Mouse (Mus musculus) gastrocnemius, adult 18-20 months (tissue): ENCODE measurements around the gene Svs2. TPM values are rescaled to one million over a fixed set of nuclear protein-coding genes. Genes with fewer than 3 reads are reported as not detected.
"Not testable (repeated sequence)": the region's sequence is repeated elsewhere in the genome, so short reads cannot be mapped to it uniquely, and the experiment has no call there.

Source experiments
- DNase-seq: peaks from one replicate; pipeline ENCODE4 v3.0.0; 2021; ENCODE audit warnings: low spot score
- long read RNA-seq, 2 experiments: library from polyadenylated mRNA; stranded (forward); transcript quantifications; one replicate each; pipeline ENCODE4 v2.0.0; 2021
- total RNA-seq, 2 experiments: library from RNA; stranded (reverse); gene quantifications; 2 replicates each; pipeline ENCODE4 v1.2.3; 2021

Svs2 gene
- not detected for total RNA-seq
- long read RNA-seq, experiment 1: 0 reads
- long read RNA-seq, experiment 2: 0 reads

GRCm38 (mm10) chr2:164238366-164238765 is at the start of gene Svs2:
Svs2 (minus strand) TSS chr2:164238466.
- no peak for DNase-seq

- DNase-seq: no peak
Observed at GRCm38 (mm10) chr2:164278359-164278758, 40.1 kb upstream of the Svs2 start, which contains the start of gene Svs4. Svs4 (minus strand) TSS chr2:164278459.

GRCm38 (mm10) chr2:164256540-164256939 is 18.3 kb upstream of the Svs2 start, which contains the start of gene Svs3b:
Svs3b (minus strand) TSS chr2:164256640.
- DNase-seq: not testable (repeated sequence)

- DNase-seq: no peak
Observed at GRCm38 (mm10) chr2:164232671-164233070, 5.6 kb downstream of the Svs2 start.

GRCm38 (mm10) chr2:164228361-164229070 is 9.8 kb downstream of the Svs2 start:
- DNase-seq: no peak

- DNase-seq: no peak
Observed at GRCm38 (mm10) chr2:164221522-164221921, 16.7 kb downstream of the Svs2 start, which contains the start of gene Wfdc15b. Wfdc15b (minus strand) TSS chr2:164221660.

GRCm38 (mm10) chr2:164219295-164219694 is 19.0 kb downstream of the Svs2 start:
- DNase-seq: no peak

DNA sequence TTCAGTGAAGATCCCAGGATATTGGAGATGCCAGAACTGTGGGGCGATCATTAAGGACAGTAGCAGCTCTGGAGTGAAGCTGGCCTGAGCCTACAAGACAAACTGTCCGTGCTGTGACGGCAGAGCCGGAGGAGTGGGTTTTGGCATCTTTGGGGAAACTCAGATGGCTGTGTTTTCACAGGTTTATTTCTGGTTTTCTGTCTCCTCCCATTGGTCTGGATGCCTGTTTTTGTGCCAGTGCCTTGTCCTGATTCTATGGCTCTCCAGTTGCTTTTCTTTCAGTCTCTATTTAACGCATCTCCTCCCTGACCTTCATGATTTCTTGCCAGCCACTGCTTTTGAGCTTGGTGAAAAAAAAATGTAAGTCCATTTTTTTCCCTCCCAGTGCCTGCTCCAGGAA is 25.6 kb downstream of the Svs2 start:
- DNase-seq: no peak

DNA sequence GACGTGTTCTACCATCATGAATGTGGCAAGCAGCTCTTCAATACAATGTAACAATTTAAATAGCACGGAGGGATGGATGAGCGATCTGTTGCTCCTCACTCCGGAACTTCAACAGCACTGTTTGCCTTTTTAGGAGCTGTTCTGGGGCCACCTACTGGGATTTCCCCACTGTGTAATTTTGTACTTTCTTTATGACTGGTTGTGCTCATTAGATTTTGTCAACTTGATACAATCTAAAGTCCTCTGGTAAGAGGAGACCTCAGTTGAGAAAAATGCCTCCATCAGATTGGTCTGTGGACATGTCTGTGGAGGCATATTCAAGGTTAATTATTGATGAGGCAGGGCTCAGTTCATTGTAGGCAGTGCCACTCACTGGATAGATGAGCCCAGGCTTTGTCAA is 27.4 kb downstream of the Svs2 start:
- DNase-seq: no peak

- DNase-seq: no peak
Observed at GRCm38 (mm10) chr2:164206676-164207075, 31.6 kb downstream of the Svs2 start.

- DNase-seq: not testable (repeated sequence)
Observed at GRCm38 (mm10) chr2:164206011-164206410, 32.3 kb downstream of the Svs2 start.

- DNase-seq: no peak
Observed at GRCm38 (mm10) chr2:164199626-164200327, 38.5 kb downstream of the Svs2 start, which contains the start of gene Wfdc15a. Wfdc15a (minus strand) TSS chr2:164200130.

DNA sequence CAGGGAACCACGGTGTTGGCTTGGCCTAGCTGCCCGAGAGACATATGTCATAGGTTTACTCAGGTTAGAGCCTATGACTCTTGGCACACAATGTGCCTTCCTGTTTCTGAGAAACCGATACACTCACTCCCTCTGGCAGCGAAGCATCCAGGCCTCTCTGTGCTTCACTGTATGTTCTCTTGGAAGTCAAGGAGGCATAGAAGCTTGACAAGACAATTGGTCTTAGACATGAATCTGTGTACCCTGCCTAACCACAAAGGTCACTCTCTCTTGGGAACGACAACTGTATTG is 41.6 kb downstream of the Svs2 start:
- no peak for DNase-seq

GRCm38 (mm10) chr2:164195971-164196699 is 42.1 kb downstream of the Svs2 start:
- DNase-seq: no peak

DNA sequence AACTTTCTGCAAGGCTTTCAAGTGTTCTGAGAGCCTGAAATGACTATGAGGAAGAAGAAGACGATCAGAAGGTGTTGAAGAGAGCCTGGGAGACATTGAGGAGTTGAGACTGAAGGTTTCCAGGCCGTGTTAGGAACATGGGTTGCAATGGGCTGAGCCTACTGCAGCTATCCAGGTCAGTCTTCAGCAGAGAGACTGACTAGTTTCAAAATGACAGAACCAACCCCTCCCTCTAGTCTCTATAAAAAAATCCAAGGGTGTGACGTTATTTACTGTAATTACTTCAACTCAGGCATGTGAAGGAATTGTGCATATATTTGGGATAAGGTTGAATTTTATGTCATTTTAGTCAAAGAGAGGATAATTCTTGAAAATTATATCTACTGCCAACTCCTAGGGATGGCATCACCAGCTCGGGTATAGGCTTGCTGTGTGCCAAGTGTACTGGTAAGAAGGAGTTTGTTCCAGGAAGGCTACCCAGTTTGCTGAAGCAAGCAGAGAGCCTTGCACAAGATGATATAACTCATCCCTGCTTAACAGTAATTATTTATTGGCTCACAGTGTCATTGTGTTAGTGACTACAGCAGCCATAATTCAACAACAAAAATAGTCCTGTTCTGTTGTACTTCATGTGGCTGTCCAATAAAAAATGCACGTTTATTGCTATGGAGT is 43.2 kb downstream of the Svs2 start:
- no peak for DNase-seq

DNA sequence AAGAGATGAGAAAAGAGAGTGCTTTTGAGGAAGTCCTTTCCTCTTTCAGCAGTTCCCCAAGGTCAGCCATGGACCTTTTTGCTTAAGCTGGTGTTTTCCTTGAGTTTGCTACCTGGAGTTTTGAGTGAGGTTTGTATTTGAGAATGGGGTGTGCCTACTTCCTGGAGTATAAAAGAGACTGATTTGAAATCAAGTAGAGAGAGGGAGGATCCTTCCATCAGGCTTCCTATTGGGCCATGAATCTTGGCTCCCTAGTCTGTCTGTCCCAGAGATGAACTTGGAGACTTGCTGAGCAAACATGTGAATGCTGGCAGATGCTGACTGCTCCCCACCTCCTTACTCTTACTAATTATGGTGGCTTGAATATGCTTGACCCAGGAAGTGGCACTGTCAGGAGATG is 46.0 kb downstream of the Svs2 start:
- no peak for DNase-seq

DNA sequence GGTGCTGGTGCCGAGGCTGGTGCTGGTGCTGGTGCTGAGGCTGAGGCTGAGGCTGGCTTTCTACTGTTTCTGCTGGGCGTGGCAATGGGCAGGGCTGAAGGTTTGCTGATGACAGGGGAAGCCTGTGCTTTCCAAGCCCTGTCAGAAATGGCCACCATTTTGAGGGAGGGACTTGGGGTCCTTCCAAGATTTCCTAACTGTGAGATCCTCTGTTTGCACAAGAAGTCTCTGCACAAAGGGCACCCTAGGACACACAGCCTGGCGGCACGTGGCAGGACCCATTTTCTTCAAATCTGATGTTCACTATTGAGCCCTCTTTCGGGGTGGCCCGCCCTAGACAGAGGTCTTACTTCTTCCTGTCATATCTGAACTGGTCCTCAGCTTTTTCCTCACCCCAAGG is 47.7 kb downstream of the Svs2 start, which contains the start of gene Wfdc12:
Wfdc12 (minus strand) TSS at position 33 of the 400 bp plus-strand sequence.
- no peak for DNase-seq

GRCm38 (mm10) chr2:164188722-164189121 is 49.5 kb downstream of the Svs2 start:
- DNase-seq: no peak
